Mouse (Mus musculus) adrenal gland, postnatal 10 days (tissue): ENCODE measurements at regions not wholly inside any gene's neighbourhood (a gene's known extent, or its start where the extent isn't known, plus 50 kb on each side); places are given as distances from the start of the nearest gene placed in this dataset.

Source experiments
- DNase-seq: peaks from one replicate; pipeline ENCODE4 v3.0.0; 2021; ENCODE audit warnings: mixed read lengths

GRCm38 (mm10) chr19:50087277-50087676, 591.2 kb downstream of the Sorcs1 start:
- no peak for DNase-seq

GRCm38 (mm10) chr19:50077427-50078040, 600.9 kb downstream of the Sorcs1 start:
- DNase-seq: no peak

- DNase-seq: no peak
Measured at GRCm38 (mm10) chr19:50060448-50060847, 618.0 kb downstream of the Sorcs1 start.

- no peak for DNase-seq
Measured at GRCm38 (mm10) chr19:50052910-50053309, 625.5 kb downstream of the Sorcs1 start.

GRCm38 (mm10) chr19:50045761-50046160, 632.7 kb downstream of the Sorcs1 start:
- DNase-seq: no peak

GRCm38 (mm10) chr19:50013659-50014058, 664.8 kb downstream of the Sorcs1 start:
- DNase-seq: no peak

GRCm38 (mm10) chr19:50005248-50005647, 673.2 kb downstream of the Sorcs1 start:
- DNase-seq: no peak

- DNase-seq: no peak
Measured at GRCm38 (mm10) chr19:49985826-49986225, 692.6 kb downstream of the Sorcs1 start.

GRCm38 (mm10) chr19:49966284-49966841, 712.1 kb downstream of the Sorcs1 start:
- DNase-seq: peak; percentile 1

GRCm38 (mm10) chr19:49964679-49965078, 713.8 kb downstream of the Sorcs1 start:
- no peak for DNase-seq

- no peak for DNase-seq
Measured at GRCm38 (mm10) chr19:49958517-49958916, 719.9 kb downstream of the Sorcs1 start.

GRCm38 (mm10) chr19:49931202-49931601, 747.2 kb downstream of the Sorcs1 start:
- DNase-seq: no peak

GRCm38 (mm10) chr19:49911738-49912137, 766.7 kb downstream of the Sorcs1 start:
- DNase-seq: no peak

GRCm38 (mm10) chr19:49880241-49880640, 798.2 kb downstream of the Sorcs1 start:
- no peak for DNase-seq

GRCm38 (mm10) chr19:49860761-49861160, 817.7 kb downstream of the Sorcs1 start:
- no peak for DNase-seq

- no peak for DNase-seq
Measured at GRCm38 (mm10) chr19:49855481-49856035, 822.9 kb downstream of the Sorcs1 start.

- no peak for DNase-seq
Measured at GRCm38 (mm10) chr19:49841984-49842383, 836.5 kb downstream of the Sorcs1 start.

- no peak for DNase-seq
Measured at GRCm38 (mm10) chr19:49839153-49839911, 839.1 kb downstream of the Sorcs1 start.

GRCm38 (mm10) chr19:49830918-49831317, 847.5 kb downstream of the Sorcs1 start:
- DNase-seq: no peak

GRCm38 (mm10) chr19:49805636-49806397, 872.6 kb downstream of the Sorcs1 start:
- no peak for DNase-seq
